Mouse (Mus musculus) leukemia stem cell, adult 10-12 weeks (primary cell): ENCODE data around the gene Klrb1f. TPM values are rescaled to one million over a fixed set of nuclear protein-coding genes. Genes with fewer than 3 reads are reported as not detected.

Experiments
- polyA plus RNA-seq: library from polyadenylated mRNA; stranded (reverse); fragments of >175 nt; gene quantifications from 2 replicates; pipeline ENCODE4 v1.2.3, GENCODE M21; 2012; ENCODE audit warnings: low replicate concordance

Klrb1f gene
- polyA plus RNA-seq: 0.25 and 1.1 TPM in 2 replicates

GRCm38 (mm10) chr6:129045601-129046000 is at the start of gene Klrb1f:
Gene Klrb1f, plus strand, starts transcription at chr6:129045901.

GRCm38 (mm10) chr6:129100794-129101193 is 55.1 kb downstream of the Klrb1f start, which contains the start of gene Clec2e:
Gene Clec2e, minus strand, starts transcription at chr6:129100913.

Other genes with a start within 250 kb of the Klrb1f start
- not detected in 2 replicates for gene Gm44511, start 219.6 kb upstream of the Klrb1f start, polyA plus RNA-seq
- gene Klrb1b, start 219.6 kb upstream of the Klrb1f start, polyA plus RNA-seq: not detected in 2 replicates
- 0.32 and 0.72 TPM in 2 replicates for gene Clec2i, start 158.3 kb upstream of the Klrb1f start, polyA plus RNA-seq
- 0.44 and 0.55 TPM in 2 replicates for gene BC035044, start 154.8 kb upstream of the Klrb1f start, polyA plus RNA-seq
- gene Clec2g, start 111.5 kb upstream of the Klrb1f start, polyA plus RNA-seq: not detected in 2 replicates
- not detected in 2 replicates for gene Clec2e, start 55.0 kb downstream of the Klrb1f start, polyA plus RNA-seq
- 7.9 and 10.7 TPM in 2 replicates for gene Clec2d, start 134.7 kb downstream of the Klrb1f start, polyA plus RNA-seq
- gene Cd69, start 229.5 kb downstream of the Klrb1f start, polyA plus RNA-seq: 0.64 and 0.90 TPM in 2 replicates